Mouse (Mus musculus) ES-Bruce4 (cell line): ENCODE measurements around the gene Clhc1.

Experiments used
- CTCF ChIP-seq: IDR thresholded peaks from one replicate; pipeline ENCODE4 v1.8.1; 2011; ENCODE audit warnings: low read depth, low read length
- EP300 ChIP-seq: IDR thresholded peaks from 2 replicates; pipeline ENCODE4 v1.6.1; 2011; ENCODE audit warnings: low read depth, low read length; ENCODE audit not compliant: insufficient read depth

DNA sequence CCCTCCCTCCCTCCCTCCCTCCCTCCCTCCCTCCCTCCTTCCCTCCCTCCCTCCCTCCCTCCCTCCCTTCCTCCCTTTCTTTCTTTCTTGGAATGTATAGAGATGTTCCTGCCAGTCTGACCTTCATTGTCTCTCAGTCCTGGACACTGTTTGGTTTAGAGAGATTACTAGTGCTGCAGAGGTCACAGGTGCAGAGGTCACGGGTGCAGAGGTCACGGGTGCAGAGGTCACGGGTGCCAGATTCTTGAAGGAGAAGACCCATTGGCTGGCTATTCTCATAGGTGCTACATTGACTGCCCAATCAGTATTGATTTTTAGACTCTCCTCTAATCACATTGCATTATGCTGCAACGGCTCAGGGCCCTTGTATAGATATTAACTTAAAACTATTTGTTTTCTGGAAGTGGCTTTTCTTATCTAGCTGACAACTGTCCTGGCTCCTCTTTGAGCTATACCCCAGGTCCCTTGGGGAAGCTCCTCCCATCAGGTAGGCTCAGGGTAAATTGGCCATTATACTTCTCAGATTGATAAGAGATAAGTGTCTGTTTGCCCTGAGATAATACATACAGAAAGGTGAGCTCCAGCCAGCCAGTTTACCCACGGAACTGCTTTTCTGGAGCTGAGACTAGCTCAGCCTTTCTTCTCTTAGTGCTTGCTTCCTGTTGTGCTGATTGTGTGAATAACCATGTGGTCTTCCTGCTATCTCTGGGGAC lies 62.2 kb downstream of the Clhc1 start:
- no peak for TF ChIP-seq CTCF
- no peak for TF ChIP-seq EP300
